Mouse (Mus musculus): ENCODE data around the gene Ckm. TPM values are rescaled to one million over a fixed set of nuclear protein-coding genes. Genes with fewer than 3 reads are reported as not detected.

Ckm gene
- total RNA-seq, 1 experiment from 2014 or later, result not detected

- ATAC-seq (ENCODE audit: extremely low read depth, insufficient number of reproducible peaks, low FRiP score, poor library complexity, severe bottlenecking), result peak; percentile 98
Measured at GRCm38 (mm10) chr7:19381377-19382165, 23.0 kb upstream of the Ckm start, which contains the start of gene Ercc2. Gene Ercc2, plus strand, starts transcription at chr7:19382010.

GRCm38 (mm10) chr7:19382166-19382541, 22.4 kb upstream of the Ckm start:
- ATAC-seq (ENCODE audit: extremely low read depth, insufficient number of reproducible peaks, low FRiP score, poor library complexity, severe bottlenecking), result no peak

- ATAC-seq (ENCODE audit: extremely low read depth, insufficient number of reproducible peaks, low FRiP score, poor library complexity, severe bottlenecking), result no peak
Measured at GRCm38 (mm10) chr7:19383708-19384107, 20.9 kb upstream of the Ckm start.

GRCm38 (mm10) chr7:19388699-19389413, 15.7 kb upstream of the Ckm start:
- no peak for ATAC-seq (ENCODE audit: extremely low read depth, insufficient number of reproducible peaks, low FRiP score, poor library complexity, severe bottlenecking)

- ATAC-seq (ENCODE audit: extremely low read depth, insufficient number of reproducible peaks, low FRiP score, poor library complexity, severe bottlenecking), result no peak
Measured at GRCm38 (mm10) chr7:19394484-19394883, 10.1 kb upstream of the Ckm start.

GRCm38 (mm10) chr7:19399496-19400280, 4.9 kb upstream of the Ckm start:
- no peak for ATAC-seq (ENCODE audit: extremely low read depth, insufficient number of reproducible peaks, low FRiP score, poor library complexity, severe bottlenecking)

GRCm38 (mm10) chr7:19400946-19401345, 3.6 kb upstream of the Ckm start:
- ATAC-seq (ENCODE audit: extremely low read depth, insufficient number of reproducible peaks, low FRiP score, poor library complexity, severe bottlenecking), result no peak

- ATAC-seq (ENCODE audit: extremely low read depth, insufficient number of reproducible peaks, low FRiP score, poor library complexity, severe bottlenecking), result no peak
Measured at GRCm38 (mm10) chr7:19402535-19403112, 2.0 kb upstream of the Ckm start.

GRCm38 (mm10) chr7:19403731-19404296, 762 bp upstream of the Ckm start, which contains the start of gene Klc3:
Gene Klc3, minus strand, starts transcription at chr7:19404104.
- peak; percentile 51 for ATAC-seq (ENCODE audit: extremely low read depth, insufficient number of reproducible peaks, low FRiP score, poor library complexity, severe bottlenecking)

- peak; percentile 71 for ATAC-seq (ENCODE audit: extremely low read depth, insufficient number of reproducible peaks, low FRiP score, poor library complexity, severe bottlenecking)
Measured at GRCm38 (mm10) chr7:19405417-19405816, 841 bp downstream of the Ckm start.

- no peak for ATAC-seq (ENCODE audit: extremely low read depth, insufficient number of reproducible peaks, low FRiP score, poor library complexity, severe bottlenecking)
Measured at GRCm38 (mm10) chr7:19409753-19410152, 5.2 kb downstream of the Ckm start.

- ATAC-seq (ENCODE audit: extremely low read depth, insufficient number of reproducible peaks, low FRiP score, poor library complexity, severe bottlenecking), result no peak
Measured at GRCm38 (mm10) chr7:19410766-19411344, 6.3 kb downstream of the Ckm start.

- no peak for ATAC-seq (ENCODE audit: extremely low read depth, insufficient number of reproducible peaks, low FRiP score, poor library complexity, severe bottlenecking)
Measured at GRCm38 (mm10) chr7:19411783-19412182, 7.2 kb downstream of the Ckm start.

- no peak for ATAC-seq (ENCODE audit: extremely low read depth, insufficient number of reproducible peaks, low FRiP score, poor library complexity, severe bottlenecking)
Measured at GRCm38 (mm10) chr7:19413525-19413924, 8.9 kb downstream of the Ckm start.

- no peak for ATAC-seq (ENCODE audit: extremely low read depth, insufficient number of reproducible peaks, low FRiP score, poor library complexity, severe bottlenecking)
Measured at GRCm38 (mm10) chr7:19416590-19416989, 12.0 kb downstream of the Ckm start.

- ATAC-seq (ENCODE audit: extremely low read depth, insufficient number of reproducible peaks, low FRiP score, poor library complexity, severe bottlenecking), result no peak
Measured at GRCm38 (mm10) chr7:19420121-19420520, 15.5 kb downstream of the Ckm start.

GRCm38 (mm10) chr7:19420821-19421636, 16.5 kb downstream of the Ckm start:
- ATAC-seq (ENCODE audit: extremely low read depth, insufficient number of reproducible peaks, low FRiP score, poor library complexity, severe bottlenecking), result peak; percentile 85

- ATAC-seq (ENCODE audit: extremely low read depth, insufficient number of reproducible peaks, low FRiP score, poor library complexity, severe bottlenecking), result no peak
Measured at GRCm38 (mm10) chr7:19423083-19423482, 18.5 kb downstream of the Ckm start.

Data from neutrophil, adult 5-6 weeks (primary cell).